Mouse (Mus musculus) gastrocnemius, postnatal 36 days (tissue): ENCODE results near the gene Tsga13. TPM values are rescaled to one million over a fixed set of nuclear protein-coding genes. Genes with fewer than 3 reads are reported as not detected.

Experiments
- DNase-seq, 2 experiments: peaks; one replicate each; pipeline ENCODE4 v3.0.0; 2022
- intact Hi-C: fragments of 180-260 bp; cut with DNase I; formaldehyde crosslinking; loops from one replicate; pipeline ENCODE4 v1.15.1; 2025
- long read RNA-seq, 2 experiments: library from polyadenylated mRNA; stranded (forward); transcript quantifications; one replicate each; pipeline ENCODE4 v2.0.0; 2021
- total RNA-seq, 2 experiments: library from RNA; stranded (reverse); gene quantifications; 2 replicates each; pipeline ENCODE4 v1.2.3; 2021

Gene Tsga13
- total RNA-seq = not detected
- long read RNA-seq, experiment 1 = 0 reads
- long read RNA-seq, experiment 2 = 0 reads

DNA sequence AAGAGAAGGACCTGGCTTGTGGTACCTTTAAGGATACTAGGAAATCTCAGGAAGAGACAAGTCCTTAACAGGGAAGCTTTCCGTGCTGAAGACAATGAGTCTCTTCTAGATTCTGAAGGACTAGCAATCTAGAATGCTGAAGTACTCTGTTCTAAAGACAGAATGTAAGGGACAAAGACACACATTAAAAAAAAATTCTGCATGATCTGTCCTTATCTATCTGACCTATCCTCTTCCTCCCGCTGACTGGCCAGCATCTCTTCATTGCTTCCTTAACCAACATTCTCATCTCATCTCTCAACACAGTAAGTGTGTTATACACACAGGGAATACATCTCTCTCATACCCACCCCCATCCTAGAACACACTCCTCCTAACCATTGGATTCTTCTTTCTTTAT lies at the start of gene Tsga13:
Gene Tsga13, minus strand, starts transcription at position 101 of the 400 bp plus-strand sequence.
- intact Hi-C loops = no loop called here
- DNase-seq = no peak

DNA sequence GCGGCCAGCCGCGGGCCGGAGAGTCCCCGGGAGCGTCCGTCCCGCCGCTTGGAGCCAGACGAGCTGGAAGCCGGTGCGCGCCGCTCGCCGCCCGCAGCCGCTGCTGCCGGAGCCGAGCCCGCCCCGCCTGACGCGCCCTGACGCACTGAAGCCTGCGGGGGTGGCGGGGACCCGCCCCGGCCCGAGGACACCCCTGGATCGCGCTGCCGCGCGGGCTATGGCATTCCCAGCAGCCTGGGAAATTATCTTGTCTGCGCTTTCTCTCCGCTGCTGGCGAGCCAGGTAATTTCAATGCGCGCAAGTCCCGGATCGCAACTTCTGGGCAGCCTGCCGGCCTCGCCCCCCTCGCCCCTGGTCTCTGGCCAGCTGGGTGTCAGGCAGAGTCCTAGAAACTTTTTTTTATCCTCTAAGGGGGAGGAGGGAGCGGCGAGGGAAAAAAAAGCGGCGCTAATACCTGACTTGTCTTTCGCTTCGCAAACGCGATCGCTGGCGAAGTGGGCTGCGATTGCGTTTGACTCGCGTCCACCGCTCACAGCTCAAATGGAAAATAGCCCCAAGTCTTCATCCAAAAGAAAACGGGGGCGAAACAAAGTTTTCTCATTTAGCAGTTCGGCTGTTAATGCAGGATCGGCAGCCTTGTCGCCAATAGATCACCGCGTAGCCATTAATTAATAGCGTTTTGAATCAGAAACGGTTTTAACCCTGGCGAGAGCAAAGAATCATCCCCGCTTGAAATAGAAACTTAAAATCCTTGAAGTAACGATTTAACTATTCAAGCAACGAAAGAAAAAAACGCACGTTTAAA lies 43.6 kb upstream of the Tsga13 start, which contains the start of gene Klf14:
Gene Klf14, minus strand, starts transcription at position 343 of the 805 bp plus-strand sequence.
- peak; percentile 31 to 35 for DNase-seq

GRCm38 (mm10) chr6:30957784-30958735 lies 42.7 kb upstream of the Tsga13 start:
- intact Hi-C loops = no loop called here
- peak; percentile 18 to 29 for DNase-seq

More for the DNA sequence above, 43.6 kb upstream of the Tsga13 start, which contains the start of gene Klf14:
- intact Hi-C loops = no loop called here

DNA sequence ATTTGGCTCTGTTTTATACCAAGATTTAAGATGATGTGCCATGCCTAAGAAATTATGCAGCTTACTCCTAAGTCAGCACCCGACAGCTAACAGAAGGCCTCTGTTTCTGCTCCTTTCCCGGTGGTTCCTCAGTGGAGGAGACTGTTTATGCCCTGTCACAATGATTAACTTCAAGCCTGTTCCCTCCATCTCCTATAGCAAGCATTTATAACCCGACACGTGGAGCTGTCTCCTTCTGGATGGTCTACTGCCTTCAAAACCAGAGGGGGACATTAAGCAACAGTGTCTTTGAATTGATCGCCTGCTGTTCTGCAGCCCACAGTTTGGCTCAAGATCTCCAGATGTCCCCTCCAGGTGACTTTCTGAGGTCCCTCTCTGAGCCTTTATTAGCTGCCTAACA lies 23.9 kb upstream of the Tsga13 start:
- intact Hi-C loops = no loop called here
- DNase-seq = no peak

DNA sequence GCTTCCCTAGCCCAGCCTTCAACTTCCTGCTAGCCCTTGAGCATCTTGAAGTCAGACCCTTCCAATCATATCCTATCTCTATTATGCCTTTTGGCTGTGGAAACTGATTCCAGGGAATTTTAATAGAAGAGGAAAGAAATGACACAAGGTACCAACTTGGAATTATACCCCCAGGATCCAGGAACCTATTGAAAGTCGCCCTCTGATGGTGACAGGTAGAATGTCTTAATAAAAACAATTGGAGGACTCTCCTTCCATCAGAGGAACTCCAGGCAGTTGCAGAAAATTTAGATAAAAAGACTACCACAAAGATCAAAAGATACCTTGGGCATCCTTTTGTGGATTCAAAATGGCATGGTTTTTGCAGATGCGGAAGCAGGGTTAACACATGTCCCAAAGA lies 7.4 kb upstream of the Tsga13 start:
- no peak for DNase-seq
- intact Hi-C loops = loop anchor here (10.0 kb wide), 1 partner anchor 388 kb away; no protein-coding TSS in a partner anchor

DNA sequence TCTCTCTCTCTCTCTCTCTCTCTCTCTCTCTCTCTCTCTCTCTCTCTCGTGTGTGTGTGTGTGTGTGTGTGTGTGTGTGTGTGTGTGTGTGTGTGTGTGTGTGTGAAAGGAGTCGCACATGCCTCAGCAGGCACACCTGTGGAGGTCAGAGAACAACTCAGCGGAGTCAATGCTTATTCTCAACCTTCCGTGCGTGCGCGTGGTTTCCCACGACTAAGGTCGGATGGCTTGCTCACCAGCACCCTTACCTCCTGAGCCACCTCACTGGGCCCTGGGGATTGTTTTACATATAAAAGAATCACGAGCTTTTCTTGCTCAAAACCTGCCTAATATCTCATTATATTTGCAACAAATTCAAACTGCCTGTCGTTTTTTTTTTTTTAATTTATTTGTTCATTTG lies 6.5 kb upstream of the Tsga13 start:
- intact Hi-C loops = loop anchor here (10.0 kb wide), 1 partner anchor 387 kb away; no protein-coding TSS in a partner anchor
- DNase-seq = no peak

DNA sequence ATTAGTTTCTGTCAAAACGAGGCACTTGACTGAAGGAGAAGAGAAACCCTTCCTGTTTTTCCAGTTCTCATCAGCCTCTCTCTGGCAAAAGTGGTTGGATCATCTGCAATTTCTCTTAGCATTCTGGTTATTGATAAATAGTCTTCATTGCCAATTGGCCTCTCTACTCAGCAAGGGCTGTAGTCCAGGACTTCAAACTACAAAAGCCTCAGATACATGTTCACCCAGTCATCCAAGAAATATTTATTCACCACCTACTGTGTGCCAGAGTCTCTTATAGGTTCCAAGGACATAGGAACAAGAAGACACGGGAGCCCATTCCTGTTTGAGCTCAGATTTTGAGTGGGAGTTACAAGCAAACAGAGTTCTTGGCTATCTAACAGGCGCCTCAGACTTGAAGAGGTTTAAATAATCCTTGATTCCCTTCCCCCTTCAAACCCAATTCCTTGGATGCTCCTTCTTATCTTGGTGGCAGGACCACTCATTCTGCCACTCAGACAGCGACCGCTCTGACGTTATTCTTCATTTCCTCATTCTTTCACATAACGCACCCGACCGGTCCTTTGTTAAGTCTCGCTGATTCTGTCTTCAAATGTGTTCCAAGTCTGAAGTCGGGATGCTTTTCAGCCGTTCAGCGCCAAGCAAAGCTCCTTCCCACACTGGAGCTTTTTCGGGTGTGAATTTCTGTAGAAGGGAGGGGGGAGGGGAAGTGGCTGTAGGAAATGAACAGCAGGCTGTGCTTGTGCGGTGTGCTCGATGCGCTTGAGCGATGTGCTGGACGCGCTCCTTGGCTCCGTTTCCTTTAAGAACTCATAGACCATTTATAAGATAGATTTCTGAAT lies 5.7 kb upstream of the Tsga13 start:
- intact Hi-C loops = loop anchor here (10.0 kb wide), 1 partner anchor 386 kb away; no protein-coding TSS in a partner anchor
- no peak for DNase-seq

DNA sequence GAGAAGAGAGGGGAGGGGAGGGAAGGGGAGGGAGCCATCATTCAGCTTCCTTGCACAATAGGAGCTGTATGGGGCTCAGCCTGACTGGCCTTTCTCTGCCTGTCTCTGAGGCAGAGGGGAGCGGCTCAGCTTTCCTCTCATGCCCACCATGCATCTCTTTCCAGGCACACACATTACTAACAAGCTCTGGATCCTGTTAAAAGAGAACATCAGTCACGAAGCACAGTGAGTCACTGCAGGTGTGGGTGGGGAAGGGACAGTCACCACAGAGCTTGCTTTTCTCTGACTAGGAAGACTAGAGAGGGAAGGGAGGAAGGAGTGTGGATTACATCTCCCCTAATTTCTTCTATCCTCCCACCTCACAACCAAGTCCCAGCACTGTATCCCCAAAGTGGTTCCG lies 7.4 kb downstream of the Tsga13 start:
- intact Hi-C loops = no loop called here
- DNase-seq = no peak

GRCm38 (mm10) chr6:30904911-30905310 lies 10.5 kb downstream of the Tsga13 start:
- no peak for DNase-seq
- intact Hi-C loops = no loop called here

DNA sequence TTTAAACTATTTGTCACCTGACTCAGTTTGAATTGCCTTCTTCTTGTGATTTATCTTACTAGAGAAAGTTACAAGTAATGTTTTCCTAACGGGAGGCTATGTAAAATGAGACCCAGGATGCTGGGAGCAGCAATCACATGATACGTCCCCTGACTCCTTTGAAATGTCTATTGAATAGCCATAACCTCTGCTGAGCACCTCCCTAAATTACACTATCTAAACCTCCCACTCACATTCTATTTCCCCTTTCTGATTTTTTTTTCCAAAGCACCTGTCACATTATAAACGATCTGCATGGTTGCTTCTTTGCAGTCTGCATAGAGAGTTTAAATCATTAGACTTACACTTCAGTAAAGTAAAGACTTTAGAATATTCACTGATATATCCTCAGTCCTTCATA lies 11.3 kb downstream of the Tsga13 start:
- DNase-seq = no peak
- intact Hi-C loops = no loop called here

GRCm38 (mm10) chr6:30897520-30897919 lies 17.9 kb downstream of the Tsga13 start:
- no peak for DNase-seq
- intact Hi-C loops = no loop called here

- intact Hi-C loops = no loop called here
- no peak for DNase-seq
These were observed 18.4 kb downstream of the Tsga13 start for GRCm38 (mm10) chr6:30896986-30897327.

DNA sequence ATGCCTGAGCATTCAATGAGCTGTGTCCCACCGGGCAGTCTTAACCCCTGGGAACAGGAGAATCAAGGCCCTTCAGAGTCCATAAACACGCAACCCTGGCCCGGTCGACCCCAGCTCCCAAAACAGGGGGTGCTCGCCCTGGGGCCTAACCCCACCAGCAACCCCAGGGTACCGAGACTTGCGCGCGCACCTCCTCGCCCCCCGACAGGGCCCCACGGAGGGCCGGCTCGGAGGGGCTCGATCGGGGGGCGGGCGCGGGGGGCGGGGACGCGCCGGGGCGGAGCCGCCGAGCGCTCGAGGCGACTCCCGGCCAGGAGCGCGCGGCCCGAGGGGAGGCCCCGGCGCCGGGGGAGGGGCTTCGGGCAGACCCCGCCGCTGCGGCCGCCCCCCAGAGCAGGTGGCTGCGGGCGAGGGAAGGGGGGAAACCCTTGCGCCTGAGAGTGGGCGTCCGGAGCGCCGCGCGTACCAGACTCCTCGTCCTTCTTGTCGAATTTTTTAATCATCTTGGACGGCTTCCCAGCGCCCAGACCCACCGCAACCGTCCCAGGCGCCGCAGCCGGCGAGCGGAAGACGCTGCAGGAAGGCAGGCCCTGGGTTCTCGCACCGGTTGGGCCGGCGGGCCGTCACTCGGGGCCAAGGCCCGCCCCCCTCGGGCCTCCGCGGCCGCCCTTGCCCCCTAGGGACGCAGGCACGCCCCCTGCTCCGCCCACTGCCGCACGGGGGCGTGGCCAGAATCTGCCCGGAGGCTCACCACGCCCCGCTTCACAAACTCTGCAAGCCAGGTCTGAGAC lies 19.0 kb downstream of the Tsga13 start, which contains the start of gene Copg2:
Gene Copg2, minus strand, starts transcription at position 600 of the 791 bp plus-strand sequence.
- peak; percentile 92 to 96 for DNase-seq
- intact Hi-C loops = no loop called here

DNA sequence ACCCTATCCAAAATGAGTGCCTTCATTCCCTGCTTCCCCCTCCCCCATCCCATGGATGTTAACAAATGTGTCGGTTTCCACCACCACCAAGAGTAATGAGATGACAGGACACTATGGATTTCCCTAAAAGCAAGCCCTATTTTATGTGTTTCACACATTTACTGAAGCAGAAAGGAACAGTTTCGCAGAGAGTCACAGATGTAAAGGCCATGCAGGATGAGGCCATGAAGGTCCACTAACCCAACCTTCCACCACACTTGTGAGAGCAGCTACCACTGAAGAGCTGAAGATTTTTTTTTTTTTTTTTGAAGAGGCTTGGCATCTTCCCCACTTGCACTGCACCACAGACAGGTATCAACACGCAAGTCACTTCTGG lies 19.6 kb downstream of the Tsga13 start:
- intact Hi-C loops = no loop called here

DNA sequence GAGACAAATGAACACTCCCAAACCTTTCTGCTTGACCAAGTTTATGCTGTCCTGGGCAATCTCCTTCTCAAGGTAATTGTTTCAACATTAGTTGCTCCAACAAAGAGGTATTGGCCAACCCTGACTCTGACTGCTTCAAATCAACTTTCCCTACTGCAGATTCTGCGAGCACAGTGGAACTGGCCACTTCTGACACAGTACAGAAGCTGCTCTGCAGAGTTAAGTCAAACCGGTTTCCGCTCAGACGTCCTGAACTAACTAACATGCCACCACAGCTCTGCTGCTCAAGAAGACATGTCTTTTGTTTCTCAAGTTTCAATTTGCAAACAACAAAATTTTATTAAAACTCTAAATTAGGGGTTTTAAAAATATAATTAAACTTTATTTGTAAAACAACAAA lies 22.3 kb downstream of the Tsga13 start:
- intact Hi-C loops = no loop called here
- DNase-seq = no peak

More for the DNA sequence above, 19.6 kb downstream of the Tsga13 start:
- no peak for DNase-seq

DNA sequence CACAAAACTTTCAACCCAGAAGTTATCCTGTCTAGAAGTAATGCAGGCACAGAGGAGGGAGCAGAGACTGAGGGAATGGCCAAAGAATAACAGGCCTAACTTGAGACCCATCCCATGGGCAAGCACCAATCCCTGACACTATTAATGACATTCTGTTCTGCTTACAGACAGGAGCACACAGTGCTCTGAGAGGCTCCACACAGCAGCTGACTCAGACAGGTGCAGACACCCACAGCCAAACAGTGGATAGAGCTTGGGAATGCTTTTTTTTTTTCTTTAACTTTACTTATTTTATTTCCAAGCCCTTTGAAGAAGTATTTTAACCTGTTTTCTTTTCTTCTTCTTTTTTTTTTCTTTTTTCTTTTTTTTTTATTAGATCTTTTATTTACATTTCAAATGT lies 23.6 kb downstream of the Tsga13 start:
- intact Hi-C loops = no loop called here
- no peak for DNase-seq

DNA sequence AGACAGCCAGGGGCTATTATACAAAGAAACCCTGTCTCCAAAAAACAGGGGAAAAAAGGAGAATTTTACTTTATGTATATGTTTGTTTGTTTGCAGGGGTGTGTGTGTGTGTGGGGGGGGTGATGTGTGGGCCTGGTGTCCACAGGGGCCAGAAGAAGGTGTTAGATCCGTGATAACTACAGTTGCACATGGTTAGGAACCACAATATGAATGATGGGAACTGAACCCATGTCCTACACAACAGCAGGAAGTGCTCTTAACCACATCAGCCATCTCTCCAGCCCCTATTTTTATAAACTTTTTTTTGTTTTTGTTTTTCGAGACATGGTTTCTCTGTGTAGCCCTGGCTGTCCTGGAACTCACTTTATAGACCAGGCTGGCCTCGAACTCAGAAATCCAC lies 30.5 kb downstream of the Tsga13 start:
- intact Hi-C loops = no loop called here
- DNase-seq = no peak

- DNase-seq = no peak
- intact Hi-C loops = no loop called here
These were observed 31.9 kb downstream of the Tsga13 start for GRCm38 (mm10) chr6:30883491-30883890.

DNA sequence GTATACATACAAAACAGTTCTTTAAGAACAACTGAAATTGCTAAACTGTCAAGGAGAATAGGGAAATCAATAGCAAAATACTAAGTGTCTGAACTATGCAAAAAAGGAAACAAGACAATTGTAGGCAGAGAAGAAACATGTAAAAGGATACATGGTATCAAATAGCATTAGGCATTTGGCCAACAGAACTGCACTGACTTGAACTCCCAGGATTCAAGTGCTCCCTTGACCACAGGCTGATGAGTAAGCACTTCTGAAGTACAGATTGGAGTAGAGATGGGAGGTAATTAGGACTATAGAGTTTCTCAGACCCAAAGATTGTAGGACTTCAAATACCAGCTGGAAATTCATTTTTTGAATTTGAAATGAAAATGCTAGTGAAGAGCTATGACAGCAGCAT lies 38.7 kb downstream of the Tsga13 start:
- DNase-seq = no peak
- intact Hi-C loops = no loop called here
